Mouse (Mus musculus) small intestine, adult 2 months (tissue): ENCODE measurements around the gene Epn2. TPM values are rescaled to one million over a fixed set of nuclear protein-coding genes. Genes with fewer than 3 reads are reported as not detected.

Source experiments
- H3K27ac ChIP-seq: fragments of 200-500 bp; 2 replicates; pipeline ENCODE4 v1.5.1; 2012; ENCODE audit warnings: low read depth, low read length, control low read depth, inconsistent platforms; ENCODE audit not compliant: insufficient read depth
- H3K27me3 ChIP-seq: fragments of 200-500 bp; 2 replicates; pipeline ENCODE4 v1.6.1; 2012; ENCODE audit warnings: mild to moderate bottlenecking, moderate library complexity, low read length, inconsistent platforms; ENCODE audit not compliant: control insufficient read depth, insufficient read depth
- H3K36me3 ChIP-seq: fragments of 200-500 bp; 2 replicates; pipeline ENCODE4 v1.6.1; 2012; ENCODE audit warnings: mild to moderate bottlenecking, low read length, control low read depth, inconsistent platforms; ENCODE audit not compliant: control insufficient read depth, insufficient read depth
- H3K4me1 ChIP-seq: fragments of 200-500 bp; 2 replicates; pipeline ENCODE4 v1.6.1; 2012; ENCODE audit warnings: low read length, inconsistent platforms, mixed read lengths; ENCODE audit not compliant: control insufficient read depth, insufficient read depth, insufficient read length
- H3K4me3 ChIP-seq: fragments of 200-500 bp; 2 replicates; pipeline ENCODE4 v1.5.1; 2012; ENCODE audit warnings: low read depth, mild to moderate bottlenecking, control low read depth, inconsistent platforms, low read length, moderate library complexity
- CTCF ChIP-seq: fragments of 200-500 bp; IDR thresholded peaks from 2 replicates; pipeline ENCODE4 v1.5.1; 2012; ENCODE audit warnings: low read depth, mild to moderate bottlenecking, control low read depth, inconsistent platforms, low read length, moderate library complexity, mixed read lengths; ENCODE audit not compliant: insufficient replicate concordance, insufficient read length; ENCODE audit errors: extremely low read depth
- POLR2A ChIP-seq: fragments of 200-500 bp; IDR thresholded peaks from 2 replicates; pipeline ENCODE4 v1.6.1; 2012; ENCODE audit warnings: low read depth, mild to moderate bottlenecking, control low read depth, inconsistent platforms, low read length, moderate library complexity
- WGBS: fragments of 180-500 bp; shearing (Covaris S2); methylation state at CpG from one replicate; pipeline ENCODE4 v1.1.7; 2018; 5-methylcytosine and 5-hydroxymethylcytosine counted together
- polyA plus RNA-seq: library from polyadenylated mRNA; depleted of rRNA; stranded (reverse); fragments of >200 nt; gene quantifications from 2 replicates; pipeline ENCODE4 v1.2.3, GENCODE M21; 2012

Epn2 gene
- polyA plus RNA-seq, 1 experiment = 7.9 TPM

GRCm38 (mm10) chr11:61540642-61541041, 38.8 kb downstream of the Epn2 start:
- 94% methylated on average over 7 of the region's 7 CpGs for WGBS
- no peak for TF ChIP-seq CTCF
- no peak for TF ChIP-seq POLR2A
- Histone ChIP-seq H3K4me3 (no peak overlapping the region), H3K4me1 (no peaks in the 10 kb centered on the region), H3K27me3 (no peaks in the 10 kb centered on the region), H3K36me3 (peaks cover 2% of the 10 kb centered on the region), H3K27ac (no peak overlapping the region)

- H3K27ac ChIP-seq = no peak overlapping the region
- no peaks in the 10 kb centered on the region for H3K36me3 ChIP-seq
- TF ChIP-seq CTCF = no peak
- no peak for TF ChIP-seq POLR2A
- H3K27me3 ChIP-seq = no peaks in the 10 kb centered on the region
- no peak overlapping the region for H3K4me3 ChIP-seq
- WGBS = 87% methylated on average over 3 of the region's 3 CpGs
- no peaks in the 10 kb centered on the region for H3K4me1 ChIP-seq
Observed at GRCm38 (mm10) chr11:61537362-61537761, 42.1 kb downstream of the Epn2 start.

- 50% methylated on average over 3 of the region's 3 CpGs for WGBS
- Histone ChIP-seq H3K36me3 (0 out of 2 replicates have a peak, but pooled peaks cover 2% of the 10 kb centered on the region), H3K4me1 (no peaks in the 10 kb centered on the region), H3K4me3 (no peak overlapping the region), H3K27ac (no peak overlapping the region), H3K27me3 (no peaks in the 10 kb centered on the region)
- TF ChIP-seq POLR2A (no peak), CTCF (no peak)
Observed at GRCm38 (mm10) chr11:61536952-61537351, 42.5 kb downstream of the Epn2 start.

GRCm38 (mm10) chr11:61535530-61535929, 44.0 kb downstream of the Epn2 start:
- Histone ChIP-seq H3K4me1 (no peaks in the 10 kb centered on the region), H3K36me3 (0 out of 2 replicates have a peak, but pooled peaks cover 2% of the 10 kb centered on the region), H3K27ac (no peak overlapping the region), H3K4me3 (no peak overlapping the region), H3K27me3 (no peaks in the 10 kb centered on the region)
- 33% methylated on average over 1 of the region's 1 CpGs for WGBS
- TF ChIP-seq CTCF (no peak), POLR2A (no peak)

- Histone ChIP-seq H3K27ac (no peak overlapping the region), H3K4me1 (0 out of 2 replicates have a peak, but pooled peaks cover 2% of the 10 kb centered on the region)
- WGBS = 89% methylated on average over 5 of the region's 5 CpGs
Observed at GRCm38 (mm10) chr11:61533571-61533970, 45.9 kb downstream of the Epn2 start.

GRCm38 (mm10) chr11:61532820-61533219, 46.7 kb downstream of the Epn2 start:
- no peak overlapping the region for H3K27ac ChIP-seq
- H3K27me3 ChIP-seq = no peaks in the 10 kb centered on the region
- 0 out of 2 replicates have a peak, but pooled peaks cover 2% of the 10 kb centered on the region for H3K36me3 ChIP-seq
- 0 out of 2 replicates have a peak, but pooled peaks cover 2% of the 10 kb centered on the region for H3K4me1 ChIP-seq
- no peak overlapping the region for H3K4me3 ChIP-seq
- WGBS = 92% methylated on average over 2 of the region's 2 CpGs
- TF ChIP-seq CTCF (no peak), POLR2A (no peak)

More at GRCm38 (mm10) chr11:61533571-61533970, 45.9 kb downstream of the Epn2 start:
- no peak overlapping the region for H3K4me3 ChIP-seq
- no peak for TF ChIP-seq POLR2A
- TF ChIP-seq CTCF = no peak
- 0 out of 2 replicates have a peak, but pooled peaks cover 2% of the 10 kb centered on the region for H3K36me3 ChIP-seq
- no peaks in the 10 kb centered on the region for H3K27me3 ChIP-seq

- TF ChIP-seq CTCF (no peak), POLR2A (no peak)
- H3K4me1 ChIP-seq = 0 out of 2 replicates have a peak, but pooled peaks cover 2% of the 10 kb centered on the region
- 0 out of 2 replicates have a peak, but pooled peaks cover 2% of the 10 kb centered on the region for H3K36me3 ChIP-seq
- H3K4me3 ChIP-seq = no peak overlapping the region
- no peak overlapping the region for H3K27ac ChIP-seq
- WGBS = 36% methylated on average over 4 of the region's 4 CpGs
- H3K27me3 ChIP-seq = no peaks in the 10 kb centered on the region
Observed at GRCm38 (mm10) chr11:61529268-61529713, 50.2 kb downstream of the Epn2 start.

- Histone ChIP-seq H3K27me3 (no peaks in the 10 kb centered on the region), H3K27ac (no peak overlapping the region), H3K4me3 (no peak overlapping the region), H3K4me1 (0 out of 2 replicates have a peak, but pooled peaks cover 2% of the 10 kb centered on the region), H3K36me3 (peaks cover 4% of the 10 kb centered on the region; the same call in 1 of the 2 replicates)
- 71% methylated on average over 1 of the region's 1 CpGs for WGBS
- TF ChIP-seq CTCF = no peak
- TF ChIP-seq POLR2A = no peak
Observed at GRCm38 (mm10) chr11:61526872-61527271, 52.6 kb downstream of the Epn2 start.
